Mouse (Mus musculus) macrophage (primary cell): ENCODE measurements around the gene Hoxd12. TPM values are rescaled to one million over a fixed set of nuclear protein-coding genes. Genes with fewer than 3 reads are reported as not detected.

ENCODE experiments used
- H3K27ac ChIP-seq: fragments of 350-480 bp; formaldehyde crosslinking; 2 replicates; pipeline ENCODE4 v1.9.0; 2021
- H3K36me3 ChIP-seq: fragments of 350-480 bp; formaldehyde crosslinking; 2 replicates; pipeline ENCODE4 v1.9.0; 2021; ENCODE audit errors: inconsistent target
- H3K4me3 ChIP-seq: fragments of 350-480 bp; formaldehyde crosslinking; 2 replicates; pipeline ENCODE4 v1.9.0; 2021; ENCODE audit errors: inconsistent target
- H3K79me2 ChIP-seq: fragments of 350-480 bp; formaldehyde crosslinking; 2 replicates; pipeline ENCODE4 v1.9.0; 2021; ENCODE audit errors: inconsistent target
- WGBS: methylation state at CpG from one replicate; pipeline ENCODE4 v1.1.7; 2026; ENCODE audit warnings: inconsistent platforms; ENCODE audit not compliant: missing documents; 5-methylcytosine and 5-hydroxymethylcytosine counted together
- polyA plus RNA-seq: library from polyadenylated mRNA; stranded (reverse); fragments of 250-400 nt; gene quantifications from 3 replicates; pipeline ENCODE4 v1.2.4, GENCODE M21; 2018; ENCODE audit warnings: inconsistent platforms

Gene Hoxd12
- polyA plus RNA-seq, 1 experiment from 2014 or later: not detected

- WGBS: 7% methylated on average over 19 of the region's 20 CpGs
- no peaks in the 10 kb centered on the region for H3K36me3 ChIP-seq
- H3K27ac ChIP-seq: no peak overlapping the region
- H3K4me3 ChIP-seq: no peak overlapping the region
- no peaks in the 10 kb centered on the region for H3K79me2 ChIP-seq
These were observed 18.1 kb downstream of the Hoxd12 start for GRCm38 (mm10) chr2:74692808-74693431.

- Histone ChIP-seq H3K36me3 (no peaks in the 10 kb centered on the region), H3K79me2 (no peaks in the 10 kb centered on the region), H3K4me3 (no peak overlapping the region), H3K27ac (no peak overlapping the region)
- WGBS: 6% methylated on average over 2 of the region's 4 CpGs
These were observed 18.6 kb downstream of the Hoxd12 start for GRCm38 (mm10) chr2:74693432-74693827.

GRCm38 (mm10) chr2:74694066-74694465 lies 19.3 kb downstream of the Hoxd12 start:
- Histone ChIP-seq H3K79me2 (no peaks in the 10 kb centered on the region), H3K36me3 (no peaks in the 10 kb centered on the region), H3K27ac (no peak overlapping the region), H3K4me3 (no peak overlapping the region)
- WGBS: 12% methylated on average over 16 of the region's 16 CpGs

- WGBS: 50% methylated on average over 1 of the region's 1 CpGs
- no peaks in the 10 kb centered on the region for H3K79me2 ChIP-seq
- H3K27ac ChIP-seq: no peak overlapping the region
- no peak overlapping the region for H3K4me3 ChIP-seq
- H3K36me3 ChIP-seq: no peaks in the 10 kb centered on the region
These were observed 20.6 kb downstream of the Hoxd12 start for GRCm38 (mm10) chr2:74695383-74695782.

- WGBS: 25% methylated on average over 7 of the region's 7 CpGs
- Histone ChIP-seq H3K36me3 (no peaks in the 10 kb centered on the region), H3K79me2 (no peaks in the 10 kb centered on the region)
These were observed 21.1 kb downstream of the Hoxd12 start for GRCm38 (mm10) chr2:74695813-74696430.

GRCm38 (mm10) chr2:74696442-74697335 lies 21.9 kb downstream of the Hoxd12 start:
- Histone ChIP-seq H3K36me3 (no peaks in the 10 kb centered on the region), H3K79me2 (no peaks in the 10 kb centered on the region), H3K4me3 (no peak overlapping the region), H3K27ac (no peak overlapping the region)
- WGBS: 16% methylated on average over 34 of the region's 34 CpGs

More at GRCm38 (mm10) chr2:74695813-74696430, 21.1 kb downstream of the Hoxd12 start:
- H3K27ac ChIP-seq: no peak overlapping the region
- no peak overlapping the region for H3K4me3 ChIP-seq

GRCm38 (mm10) chr2:74697567-74698121 lies 22.8 kb downstream of the Hoxd12 start, which contains the start of gene Hoxd9:
Gene Hoxd9 (plus strand): TSS chr2:74697727.
- no peaks in the 10 kb centered on the region for H3K36me3 ChIP-seq
- no peak within 1 kb of the TSS for H3K27ac ChIP-seq
- H3K4me3 ChIP-seq: no peak within 1 kb of the TSS
- no peaks in the 10 kb centered on the region for H3K79me2 ChIP-seq
- 2% methylated on average over 39 of the region's 43 CpGs for WGBS

- no peaks in the 10 kb centered on the region for H3K79me2 ChIP-seq
- H3K36me3 ChIP-seq: no peaks in the 10 kb centered on the region
- no peak overlapping the region for H3K4me3 ChIP-seq
- 5% methylated on average over 76 of the region's 86 CpGs for WGBS
- no peak overlapping the region for H3K27ac ChIP-seq
These were observed 23.6 kb downstream of the Hoxd12 start for GRCm38 (mm10) chr2:74698201-74699052.

- Histone ChIP-seq H3K79me2 (no peaks in the 10 kb centered on the region), H3K36me3 (no peaks in the 10 kb centered on the region), H3K27ac (no peak overlapping the region), H3K4me3 (no peak overlapping the region)
- 10% methylated on average over 17 of the region's 17 CpGs for WGBS
These were observed 24.2 kb downstream of the Hoxd12 start for GRCm38 (mm10) chr2:74699053-74699430.

- H3K27ac ChIP-seq: no peak overlapping the region
- no peaks in the 10 kb centered on the region for H3K36me3 ChIP-seq
- H3K79me2 ChIP-seq: no peaks in the 10 kb centered on the region
- H3K4me3 ChIP-seq: no peak overlapping the region
- WGBS: 24% methylated on average over 22 of the region's 23 CpGs
These were observed 25.1 kb downstream of the Hoxd12 start for GRCm38 (mm10) chr2:74699664-74700545.

- 29% methylated on average over 22 of the region's 22 CpGs for WGBS
These were observed 25.8 kb downstream of the Hoxd12 start for GRCm38 (mm10) chr2:74700546-74701112.

GRCm38 (mm10) chr2:74701949-74702819 lies 27.4 kb downstream of the Hoxd12 start:
- H3K27ac ChIP-seq: no peak overlapping the region
- no peak overlapping the region for H3K4me3 ChIP-seq
- no peaks in the 10 kb centered on the region for H3K36me3 ChIP-seq
- 14% methylated on average over 15 of the region's 17 CpGs for WGBS
- no peaks in the 10 kb centered on the region for H3K79me2 ChIP-seq

More at GRCm38 (mm10) chr2:74700546-74701112, 25.8 kb downstream of the Hoxd12 start:
- Histone ChIP-seq H3K4me3 (no peak overlapping the region), H3K27ac (no peak overlapping the region), H3K79me2 (no peaks in the 10 kb centered on the region), H3K36me3 (no peaks in the 10 kb centered on the region)
